Mouse (Mus musculus) neural tube, embryonic 11.5 days (tissue): ENCODE results near the gene Lzic. TPM values are rescaled to one million over a fixed set of nuclear protein-coding genes. Genes with fewer than 3 reads are reported as not detected.

Experiments used
- ATAC-seq: fragments of 200-750 bp; cut with Nextera tagmentation; 2 replicates; pipeline ENCODE4 v1.8.0; 2017; ENCODE audit warnings: moderate number of reproducible peaks, mild to moderate bottlenecking, moderate TSS enrichment, moderate library complexity; ENCODE audit not compliant: insufficient read depth, low FRiP score, low TSS enrichment
- DNase-seq: peaks from one replicate; pipeline ENCODE4 v3.0.0-alpha.2; 2015; ENCODE audit warnings: low spot score
- H3K27ac ChIP-seq: fragments of 300-500 bp; sonication (generic); 2 replicates; pipeline ENCODE4 v1.5.1; 2014; ENCODE audit warnings: low read depth, mild to moderate bottlenecking, low read length
- H3K27me3 ChIP-seq: fragments of 300-500 bp; sonication (generic); 2 replicates; pipeline ENCODE4 v1.6.1; 2014; ENCODE audit warnings: mild to moderate bottlenecking, low read length, mixed read lengths; ENCODE audit not compliant: control insufficient read depth, insufficient read depth
- H3K36me3 ChIP-seq: fragments of 300-500 bp; sonication (generic); 2 replicates; pipeline ENCODE4 v1.6.1; 2014; ENCODE audit warnings: mild to moderate bottlenecking, low read length, moderate library complexity, mixed read lengths; ENCODE audit not compliant: control insufficient read depth, insufficient read depth
- H3K4me1 ChIP-seq: fragments of 300-500 bp; sonication (generic); 2 replicates; pipeline ENCODE4 v1.6.1; 2014; ENCODE audit warnings: low read length, mixed read lengths; ENCODE audit not compliant: control insufficient read depth, insufficient read depth
- H3K4me2 ChIP-seq: fragments of 300-500 bp; sonication (generic); 2 replicates; pipeline ENCODE4 v1.6.1; 2014; ENCODE audit warnings: low read depth, mild to moderate bottlenecking, moderate library complexity
- H3K4me3 ChIP-seq: fragments of 300-500 bp; sonication (generic); 2 replicates; pipeline ENCODE4 v1.5.1; 2014; ENCODE audit warnings: low read depth, low read length
- H3K9ac ChIP-seq: fragments of 300-500 bp; sonication (generic); 2 replicates; pipeline ENCODE4 v1.6.1; 2014; ENCODE audit warnings: mild to moderate bottlenecking, low read length
- H3K9me3 ChIP-seq: fragments of 300-500 bp; sonication (generic); 2 replicates; pipeline ENCODE4 v1.6.1; 2016; ENCODE audit warnings: low read length; ENCODE audit not compliant: control insufficient read depth
- WGBS: fragments of 180-500 bp; shearing (Covaris S2); extraction: QIAGEN DNeasy Blood & Tissue Kit; methylation state at CpG from one replicate; pipeline ENCODE4 v1.1.7; 2014; 5-methylcytosine and 5-hydroxymethylcytosine counted together
- polyA plus RNA-seq: library from polyadenylated mRNA; unstranded; fragments of >200 nt; fragmentation: Nextera tagmentation; extraction: Ambion mirVana; gene quantifications from 2 replicates; pipeline ENCODE4 v1.2.1, GENCODE M21; 2014

Gene Lzic
- polyA plus RNA-seq, 1 experiment from 2014 or later, result 49.4 TPM

- Histone ChIP-seq H3K36me3 (0 out of 2 replicates have a peak, but pooled peaks cover 2% of the 10 kb centered on the region), H3K4me2 (no peak overlapping the region), H3K27ac (no peak overlapping the region), H3K27me3 (no peaks in the 10 kb centered on the region), H3K4me3 (no peak overlapping the region), H3K9me3 (no peaks in the 10 kb centered on the region), H3K4me1 (peaks cover 13% of the 10 kb centered on the region), H3K9ac (no peak overlapping the region)
- ATAC-seq, result no peak
- WGBS, result 65% methylated on average over 6 of the region's 6 CpGs
- DNase-seq, result no peak
Observed at GRCm38 (mm10) chr4:149525811-149526210, 40.8 kb downstream of the Lzic start.

- H3K9me3 ChIP-seq, result no peaks in the 10 kb centered on the region
- no peaks in the 10 kb centered on the region for H3K27me3 ChIP-seq
- no peak overlapping the region for H3K4me3 ChIP-seq
- DNase-seq (no peak), ATAC-seq (no peak)
- H3K27ac ChIP-seq, result no peak overlapping the region
- H3K4me2 ChIP-seq, result no peak overlapping the region
- no peak overlapping the region for H3K9ac ChIP-seq
- peaks cover 13% of the 10 kb centered on the region for H3K4me1 ChIP-seq
- 0 out of 2 replicates have a peak, but pooled peaks cover 2% of the 10 kb centered on the region for H3K36me3 ChIP-seq
- WGBS, result 39% methylated on average over 7 of the region's 7 CpGs
Observed at GRCm38 (mm10) chr4:149526330-149526729, 41.3 kb downstream of the Lzic start.

DNA sequence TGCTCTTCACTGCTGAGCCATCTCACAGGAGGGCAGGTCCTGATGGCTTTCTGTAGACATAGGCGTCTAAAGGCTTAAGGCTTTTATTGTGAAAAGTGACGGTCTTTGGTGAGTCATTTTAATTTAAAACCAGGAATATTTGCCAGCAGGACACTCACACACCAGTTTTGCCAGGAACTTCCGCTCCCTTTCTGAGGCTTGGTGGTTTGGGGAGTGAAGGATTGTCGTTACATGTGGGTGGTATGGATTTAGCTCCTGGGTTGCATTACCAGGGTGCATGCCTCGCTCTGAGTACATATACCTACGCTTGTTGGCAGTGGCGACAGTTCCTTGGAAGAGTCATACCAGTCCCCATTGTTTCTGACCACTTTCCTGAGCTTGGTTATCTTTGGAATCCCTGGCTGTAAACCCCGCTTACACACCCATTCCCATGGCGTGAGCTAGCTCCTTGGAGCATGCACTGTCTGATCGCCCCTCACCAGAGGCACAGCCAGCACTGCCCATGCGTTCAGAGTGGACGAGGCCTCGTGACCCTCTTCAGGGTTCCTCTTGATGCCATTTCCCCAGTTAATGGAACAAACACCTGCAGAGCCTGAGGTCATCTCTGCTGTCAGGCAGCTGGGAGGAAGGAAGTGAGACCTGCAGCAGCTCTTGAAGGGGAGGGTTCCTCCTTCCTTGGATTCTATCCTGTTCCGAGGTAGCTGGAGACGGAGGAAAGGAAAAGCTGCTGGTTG, 42.8 kb downstream of the Lzic start:
- Histone ChIP-seq H3K27ac (no peak overlapping the region), H3K4me3 (no peak overlapping the region), H3K4me1 (peaks cover 13% of the 10 kb centered on the region), H3K27me3 (no peaks in the 10 kb centered on the region), H3K4me2 (no peak overlapping the region), H3K9ac (no peak overlapping the region), H3K9me3 (no peaks in the 10 kb centered on the region), H3K36me3 (0 out of 2 replicates have a peak, but pooled peaks cover 2% of the 10 kb centered on the region)
- ATAC-seq, result no peak
- 73% methylated on average over 15 of the region's 15 CpGs for WGBS
- no peak for DNase-seq

DNA sequence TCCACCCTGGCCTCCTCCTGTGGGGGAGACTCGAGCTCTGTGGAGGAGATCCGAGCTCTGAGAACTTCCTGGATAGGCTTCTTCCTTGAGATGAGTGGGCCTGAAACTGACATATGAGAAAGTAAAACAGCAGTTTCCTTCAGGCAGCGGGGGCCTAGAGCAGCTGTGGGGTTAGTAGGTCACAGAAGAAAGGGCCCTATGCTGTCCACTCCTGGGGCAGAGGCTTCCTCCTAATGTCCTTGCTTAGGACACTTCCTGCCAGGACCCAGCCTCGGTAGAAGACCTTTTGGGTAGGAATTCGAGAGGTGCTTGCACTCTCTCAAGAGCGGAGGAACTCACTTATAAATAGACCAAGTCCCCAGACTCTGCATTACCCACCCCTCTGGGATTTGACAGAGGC, 44.7 kb downstream of the Lzic start:
- no peak overlapping the region for H3K9ac ChIP-seq
- no peak overlapping the region for H3K27ac ChIP-seq
- H3K36me3 ChIP-seq, result 0 out of 2 replicates have a peak, but pooled peaks cover 2% of the 10 kb centered on the region
- H3K4me2 ChIP-seq, result no peak overlapping the region
- H3K4me3 ChIP-seq, result no peak overlapping the region
- DNase-seq (no peak), ATAC-seq (no peak)
- peaks cover 13% of the 10 kb centered on the region for H3K4me1 ChIP-seq
- 71% methylated on average over 6 of the region's 6 CpGs for WGBS
- H3K27me3 ChIP-seq, result no peaks in the 10 kb centered on the region
- H3K9me3 ChIP-seq, result no peaks in the 10 kb centered on the region

- no peak for DNase-seq
- WGBS, result 82% methylated on average over 8 of the region's 8 CpGs
- no peak for ATAC-seq
Observed at GRCm38 (mm10) chr4:149539441-149539840, 54.4 kb downstream of the Lzic start.

DNA sequence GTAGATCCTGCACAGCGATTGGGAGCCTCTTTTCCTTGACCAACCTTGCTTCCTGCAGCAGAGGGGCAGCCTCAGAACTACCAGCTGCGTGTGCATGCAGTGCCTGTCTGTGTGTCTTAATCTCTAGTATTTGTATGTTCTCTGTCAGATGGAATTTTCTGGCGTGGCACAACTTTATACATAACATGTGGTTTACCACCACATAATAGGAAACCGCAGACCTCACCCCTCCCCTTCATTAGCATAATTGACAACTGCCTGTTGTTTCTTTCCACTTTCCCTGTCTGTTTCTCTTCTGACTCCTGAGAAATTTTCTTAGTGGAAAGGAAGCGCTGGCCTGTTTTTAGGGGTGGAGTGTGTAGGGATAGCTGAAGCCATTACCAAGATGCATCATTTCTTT, 56.9 kb downstream of the Lzic start:
- Histone ChIP-seq H3K4me3 (no peak overlapping the region), H3K27me3 (no peaks in the 10 kb centered on the region), H3K9me3 (no peaks in the 10 kb centered on the region; the same call in 1 of the 2 replicates), H3K27ac (no peak overlapping the region), H3K9ac (no peak overlapping the region), H3K36me3 (0 out of 2 replicates have a peak, but pooled peaks cover 4% of the 10 kb centered on the region), H3K4me1 (no peaks in the 10 kb centered on the region), H3K4me2 (no peak overlapping the region)
- ATAC-seq, result no peak
- 74% methylated on average over 5 of the region's 5 CpGs for WGBS
- no peak for DNase-seq

More at GRCm38 (mm10) chr4:149539441-149539840, 54.4 kb downstream of the Lzic start:
- Histone ChIP-seq H3K4me3 (no peak overlapping the region), H3K9ac (no peak overlapping the region), H3K9me3 (no peaks in the 10 kb centered on the region), H3K4me1 (no peaks in the 10 kb centered on the region), H3K4me2 (no peak overlapping the region), H3K27ac (no peak overlapping the region), H3K36me3 (0 out of 2 replicates have a peak, but pooled peaks cover 2% of the 10 kb centered on the region), H3K27me3 (no peaks in the 10 kb centered on the region)

DNA sequence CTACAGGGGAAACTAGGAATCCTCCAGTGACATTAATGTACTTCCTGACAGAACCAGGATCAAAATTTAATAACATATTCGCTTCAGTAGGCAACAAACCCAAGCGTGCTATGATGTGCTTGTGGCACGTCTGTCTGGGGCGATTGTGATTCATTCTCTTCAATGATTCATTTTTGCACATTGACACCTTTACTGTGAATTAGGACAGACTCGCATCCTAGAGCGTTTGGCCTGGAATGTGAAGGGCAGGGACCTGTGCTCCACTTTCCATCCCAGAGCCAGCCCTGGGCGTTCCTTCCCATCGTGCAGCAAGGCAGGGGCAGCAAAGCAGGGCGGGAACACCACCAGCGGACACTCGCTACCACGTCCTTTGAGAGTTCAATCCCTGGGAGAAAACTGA, 57.4 kb downstream of the Lzic start:
- 84% methylated on average over 12 of the region's 12 CpGs for WGBS
- Histone ChIP-seq H3K27me3 (no peaks in the 10 kb centered on the region), H3K36me3 (0 out of 2 replicates have a peak, but pooled peaks cover 3% of the 10 kb centered on the region), H3K9ac (no peak overlapping the region), H3K4me2 (no peak overlapping the region), H3K27ac (no peak overlapping the region), H3K4me1 (no peaks in the 10 kb centered on the region), H3K4me3 (no peak overlapping the region), H3K9me3 (no peaks in the 10 kb centered on the region; the same call in 1 of the 2 replicates)
- DNase-seq (no peak), ATAC-seq (no peak)

DNA sequence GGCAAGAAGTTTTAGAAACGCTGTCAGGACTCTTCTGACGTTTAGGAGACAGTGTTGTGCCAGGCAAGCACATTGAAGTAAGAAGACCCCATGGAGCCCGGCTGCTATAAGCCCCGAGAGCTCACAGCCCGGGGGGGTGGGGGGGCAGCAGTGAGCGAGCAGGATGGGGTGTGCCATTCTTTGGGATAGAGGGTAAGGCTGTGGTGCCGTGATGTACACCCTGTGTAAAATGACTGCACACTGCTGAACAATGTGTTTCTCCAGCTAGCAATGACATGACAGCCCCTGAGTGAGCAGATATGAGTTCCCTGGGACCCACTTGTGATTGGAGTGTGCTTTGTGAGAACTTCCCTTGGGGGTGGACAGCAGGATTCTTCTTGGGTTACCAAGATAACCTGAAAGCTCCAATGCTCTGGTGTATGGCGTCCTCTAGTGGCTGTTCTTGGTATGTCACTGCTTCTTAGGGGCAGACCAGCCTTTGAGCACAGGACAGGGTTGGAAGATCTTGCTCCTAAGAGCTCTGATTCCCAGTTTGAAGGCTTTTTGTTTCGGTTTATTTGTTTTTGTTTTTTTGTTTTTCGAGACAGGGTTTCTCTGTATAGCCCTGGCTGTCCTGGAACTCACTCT, 58.0 kb downstream of the Lzic start:
- ATAC-seq, result no peak
- no peaks in the 10 kb centered on the region for H3K27me3 ChIP-seq

More for the DNA sequence above, 58.0 kb downstream of the Lzic start:
- Histone ChIP-seq H3K4me2 (no peak overlapping the region), H3K27ac (no peak overlapping the region), H3K4me3 (no peak overlapping the region), H3K9me3 (no peaks in the 10 kb centered on the region; the same call in 1 of the 2 replicates), H3K36me3 (0 out of 2 replicates have a peak, but pooled peaks cover 2% of the 10 kb centered on the region), H3K4me1 (no peaks in the 10 kb centered on the region), H3K9ac (no peak overlapping the region)
- peak; percentile 85 for DNase-seq
- 51% methylated on average over 10 of the region's 10 CpGs for WGBS
